Mouse (Mus musculus) ES-E14 (cell line): ENCODE results near the gene Sfxn1. TPM values are rescaled to one million over a fixed set of nuclear protein-coding genes. Genes with fewer than 3 reads are reported as not detected.

Experiments
- DNase-seq: peaks from one replicate; pipeline ENCODE4 v3.0.0-alpha.2; 2013; ENCODE audit warnings: low read depth, low spot score
- H3K27ac ChIP-seq: 2 replicates; pipeline ENCODE4 v1.5.1; 2012; ENCODE audit warnings: low read depth, mild to moderate bottlenecking, low read length, moderate library complexity, mixed read lengths; ENCODE audit not compliant: poor library complexity, insufficient read depth, severe bottlenecking
- H3K36me3 ChIP-seq: 2 replicates; pipeline ENCODE4 v1.6.1; 2012; ENCODE audit warnings: mild to moderate bottlenecking, low read length, moderate library complexity, mixed read lengths; ENCODE audit not compliant: control insufficient read depth, poor library complexity, insufficient read depth, severe bottlenecking
- H3K4me1 ChIP-seq, 2 experiments: fragments of 150-350 bp in 1 of 2; sonication (generic) in 1 of 2; 2 replicates each; pipeline ENCODE4 v1.6.1; 2012; ENCODE audit warnings: low read length in 2 of 2, mild to moderate bottlenecking in 1 of 2, mixed read lengths in 1 of 2; ENCODE audit not compliant: control insufficient read depth in 2 of 2, insufficient read depth in 2 of 2, poor library complexity in 1 of 2
- H3K4me3 ChIP-seq, 2 experiments: fragments of 150-350 bp in 1 of 2; sonication (generic) in 1 of 2; 2 replicates each; pipeline ENCODE4 v1.5.1; 2012; ENCODE audit warnings: low read length in 2 of 2, low read depth in 1 of 2, mild to moderate bottlenecking in 1 of 2, mixed read lengths in 1 of 2; ENCODE audit not compliant: insufficient read depth in 1 of 2, poor library complexity in 1 of 2, severe bottlenecking in 1 of 2
- H3K9ac ChIP-seq: 2 replicates; pipeline ENCODE4 v1.6.1; 2012; ENCODE audit warnings: low read depth, mild to moderate bottlenecking, low read length, mixed read lengths; ENCODE audit not compliant: poor library complexity, insufficient read depth, severe bottlenecking
- H3K9me3 ChIP-seq: fragments of 150-350 bp; sonication (generic); 2 replicates; pipeline ENCODE4 v1.6.1; 2012; ENCODE audit warnings: low read depth, mild to moderate bottlenecking, low read length; ENCODE audit not compliant: control insufficient read depth, insufficient read depth
- CHD2 ChIP-seq: IDR thresholded peaks from 2 replicates; pipeline ENCODE4 v1.6.1; 2014; ENCODE audit warnings: mild to moderate bottlenecking, low read depth, low read length, inconsistent platforms
- HCFC1 ChIP-seq: IDR thresholded peaks from 2 replicates; pipeline ENCODE4 v1.6.1; 2012; ENCODE audit warnings: low read length, inconsistent platforms, borderline replicate concordance; ENCODE audit not compliant: insufficient read depth
- MAFK ChIP-seq: IDR thresholded peaks from 2 replicates; pipeline ENCODE4 v1.6.1; 2014; ENCODE audit warnings: mild to moderate bottlenecking, low read depth, low read length, inconsistent platforms; ENCODE audit not compliant: insufficient read depth
- ZC3H11A ChIP-seq: IDR thresholded peaks from 2 replicates; pipeline ENCODE4 v1.6.1; 2012; ENCODE audit warnings: low read depth, mild to moderate bottlenecking, inconsistent platforms, low read length, borderline replicate concordance
- ZNF384 ChIP-seq: IDR thresholded peaks from 2 replicates; pipeline ENCODE4 v1.6.1; 2012; ENCODE audit warnings: low read depth, low read length, inconsistent platforms
- in situ Hi-C, 2 experiments: fragments of 600-800 bp; cut with MboI; formaldehyde crosslinking; loops; one replicate each; pipeline ENCODE4 v1.15.1; 2025; ENCODE audit warnings: low sequenced_read_pairs in 2 of 2, inconsistent platforms in 1 of 2; ENCODE audit not compliant: unreplicated experiment in 2 of 2
- total RNA-seq: library from RNA; depleted of rRNA; stranded (reverse); fragments of 300-350 nt; gene quantifications from 2 replicates; pipeline ENCODE4 v1.2.3, GENCODE M21; 2012

Gene Sfxn1
- total RNA-seq, 1 experiment = 36.1 TPM

DNA sequence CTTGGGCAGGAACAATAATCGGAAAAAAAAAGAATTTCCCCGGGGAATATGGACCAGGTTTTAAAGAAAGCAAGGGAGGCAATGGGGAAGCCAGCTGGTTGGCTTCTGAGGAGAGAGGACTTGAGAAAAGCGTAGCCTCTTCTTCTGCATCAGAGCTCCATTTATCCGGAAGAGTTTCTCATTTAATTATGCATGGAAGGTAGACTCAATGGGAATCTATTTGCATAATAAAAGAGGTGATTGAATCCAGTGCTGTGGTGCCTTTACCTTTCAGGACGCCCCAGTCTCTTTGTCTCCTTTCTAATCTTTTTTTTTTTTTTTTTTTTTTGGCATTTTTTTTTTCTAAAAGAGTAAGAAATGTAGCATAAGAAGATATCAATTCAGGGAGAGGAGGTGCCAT lies 46.7 kb downstream of the Sfxn1 start:
- peak overlapping the region; percentile 40; the same call in 1 of the 2 replicates for H3K27ac ChIP-seq
- peaks cover 0 to 4% of the 10 kb centered on the region in 2 experiments; a peak in 2 of 4 replicates for H3K4me1 ChIP-seq
- no peaks in the 10 kb centered on the region for H3K9me3 ChIP-seq
- peak; percentile 47 for DNase-seq
- H3K4me3 ChIP-seq = no peak overlapping the region
- in situ Hi-C loops = loop anchor here (10.0 kb wide), 2 partner anchors 106 to 326 kb away; no protein-coding TSS in a partner anchor
- no peaks in the 10 kb centered on the region for H3K36me3 ChIP-seq
- no peak overlapping the region for H3K9ac ChIP-seq
- TF ChIP-seq ZC3H11A (no peak), CHD2 (no peak), HCFC1 (no peak), ZNF384 (peak; percentile 98), MAFK (0 out of 2 replicates have a peak, but pooled peaks have one; percentile 4)

DNA sequence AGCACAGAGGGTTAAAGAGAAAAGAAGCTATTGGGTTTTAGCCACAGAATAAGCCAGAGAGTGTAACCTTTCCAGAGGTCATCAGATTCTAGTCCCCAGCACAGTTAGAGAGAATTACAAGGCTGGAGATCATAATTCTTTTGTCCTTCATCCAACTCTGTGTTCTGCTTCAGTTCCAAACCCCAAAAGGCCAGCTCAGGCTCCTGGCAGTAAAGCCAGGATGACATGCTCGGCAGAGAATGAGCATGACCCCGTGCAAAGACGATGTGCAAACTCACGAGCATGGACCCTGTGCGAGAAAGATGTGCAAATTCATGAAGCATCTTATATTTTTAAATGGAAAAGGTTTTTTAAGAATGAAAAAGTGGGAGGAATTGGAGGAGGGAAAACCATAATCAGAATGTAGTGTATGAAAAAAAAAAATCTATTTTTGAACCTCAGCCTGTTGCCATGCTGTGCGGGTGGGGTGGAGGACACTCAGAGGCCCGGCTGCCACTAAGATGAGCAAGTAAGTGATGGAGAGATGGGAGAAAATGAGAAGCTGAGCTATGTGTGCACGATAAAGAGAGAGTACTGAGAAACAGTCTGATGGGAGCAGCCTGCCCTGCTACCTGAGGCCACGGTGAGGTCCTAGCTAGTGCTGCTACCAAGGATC lies 66.2 kb downstream of the Sfxn1 start:
- no peak for TF ChIP-seq ZC3H11A
- no peak for TF ChIP-seq CHD2
- TF ChIP-seq HCFC1 = no peak
- TF ChIP-seq ZNF384 = no peak
- no peak for TF ChIP-seq MAFK
- DNase-seq = no peak
- H3K36me3 ChIP-seq = no peaks in the 10 kb centered on the region

DNA sequence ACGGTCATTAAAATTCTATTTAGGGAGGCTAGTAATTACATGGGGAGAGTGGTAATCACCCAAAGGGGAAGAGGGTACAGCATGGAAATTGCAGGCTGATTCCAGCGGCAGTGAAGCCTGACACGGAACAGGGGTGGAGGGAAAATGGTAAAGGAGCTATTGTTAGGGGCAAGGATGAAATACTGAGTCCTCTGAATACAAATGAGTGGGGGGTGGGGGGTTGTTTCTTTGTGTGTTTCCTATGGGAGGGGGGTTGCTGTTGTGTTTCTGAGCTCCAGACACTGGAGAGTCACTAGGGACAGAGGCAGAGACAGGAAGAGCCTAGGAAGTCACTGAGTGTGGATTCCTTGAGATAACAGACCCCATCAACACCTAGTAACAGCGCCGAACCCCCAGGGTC lies 72.1 kb downstream of the Sfxn1 start:
- no peak for DNase-seq
- TF ChIP-seq MAFK (no peak), CHD2 (no peak), ZC3H11A (no peak), ZNF384 (no peak), HCFC1 (no peak)
- H3K4me3 ChIP-seq = no peak overlapping the region
- no peak overlapping the region for H3K9ac ChIP-seq
- in situ Hi-C loops = no loop called here
- no peak overlapping the region for H3K27ac ChIP-seq
- peaks cover 0 to 2% of the 10 kb centered on the region in 2 experiments; a peak in 1 of 4 replicates for H3K4me1 ChIP-seq
- no peaks in the 10 kb centered on the region for H3K9me3 ChIP-seq
- H3K36me3 ChIP-seq = no peaks in the 10 kb centered on the region

More for the DNA sequence above, 66.2 kb downstream of the Sfxn1 start:
- Histone ChIP-seq H3K4me1 (no peaks in the 10 kb centered on the region), H3K4me3 (no peak overlapping the region), H3K27ac (no peak overlapping the region), H3K9ac (no peak overlapping the region), H3K9me3 (no peaks in the 10 kb centered on the region)
- in situ Hi-C loops = no loop called here

GRCm38 (mm10) chr13:54144624-54145023 lies 73.0 kb downstream of the Sfxn1 start:
- TF ChIP-seq MAFK = no peak
- no peak for TF ChIP-seq CHD2
- no peak for TF ChIP-seq HCFC1
- no peak for TF ChIP-seq ZNF384
- no peak for TF ChIP-seq ZC3H11A
- no peaks in the 10 kb centered on the region for H3K9me3 ChIP-seq
- H3K4me1 ChIP-seq = peaks cover 0 to 2% of the 10 kb centered on the region in 2 experiments; a peak in 1 of 4 replicates
- H3K27ac ChIP-seq = no peak overlapping the region
- H3K4me3 ChIP-seq = no peak overlapping the region
- H3K9ac ChIP-seq = no peak overlapping the region
- in situ Hi-C loops = no loop called here
- H3K36me3 ChIP-seq = no peaks in the 10 kb centered on the region
- no peak for DNase-seq
